Mouse (Mus musculus) brain, adult 2 months (tissue): ENCODE results near the gene Ly6g5c.
A peak's percentile ranks its signal among the peaks of the same experiment; 100 is the strongest.

Source experiments
- DNase-seq: peaks from one replicate; pipeline ENCODE4 v3.0.0; 2011; ENCODE audit warnings: low read depth, low spot score

Ly6g5c gene

GRCm38 (mm10) chr17:35080710-35081109, 27.4 kb upstream of the Ly6g5c start:
- no peak for DNase-seq

GRCm38 (mm10) chr17:35082841-35083576, 25.1 kb upstream of the Ly6g5c start:
- DNase-seq: peak; percentile 88

DNA sequence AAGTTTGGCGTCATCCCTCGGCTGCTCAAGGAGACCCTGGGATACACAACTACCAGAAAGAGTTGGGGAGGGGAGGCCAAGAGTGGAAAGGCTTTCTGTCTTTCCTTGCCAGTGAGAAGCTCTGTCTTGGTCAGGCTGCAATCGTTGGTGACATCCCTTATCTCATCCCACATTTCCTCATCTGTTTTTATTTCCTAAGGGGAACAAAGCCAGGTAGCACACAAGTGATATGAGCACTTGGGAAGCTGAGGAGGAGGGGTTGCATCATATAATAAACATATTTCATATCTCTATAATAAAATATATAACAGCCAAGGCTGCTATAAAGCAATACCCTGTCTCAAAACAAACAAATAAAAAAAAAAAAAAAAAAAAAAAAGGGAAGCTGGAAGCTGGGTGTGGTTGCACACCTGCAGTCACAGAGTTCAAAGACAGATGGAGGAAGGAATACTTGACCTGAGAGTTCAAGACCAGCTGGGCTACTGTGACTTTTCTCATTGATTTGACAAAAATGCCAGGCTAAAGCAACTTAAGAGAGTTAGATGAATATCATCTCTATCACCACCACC, 24.1 kb upstream of the Ly6g5c start:
- no peak for DNase-seq

DNA sequence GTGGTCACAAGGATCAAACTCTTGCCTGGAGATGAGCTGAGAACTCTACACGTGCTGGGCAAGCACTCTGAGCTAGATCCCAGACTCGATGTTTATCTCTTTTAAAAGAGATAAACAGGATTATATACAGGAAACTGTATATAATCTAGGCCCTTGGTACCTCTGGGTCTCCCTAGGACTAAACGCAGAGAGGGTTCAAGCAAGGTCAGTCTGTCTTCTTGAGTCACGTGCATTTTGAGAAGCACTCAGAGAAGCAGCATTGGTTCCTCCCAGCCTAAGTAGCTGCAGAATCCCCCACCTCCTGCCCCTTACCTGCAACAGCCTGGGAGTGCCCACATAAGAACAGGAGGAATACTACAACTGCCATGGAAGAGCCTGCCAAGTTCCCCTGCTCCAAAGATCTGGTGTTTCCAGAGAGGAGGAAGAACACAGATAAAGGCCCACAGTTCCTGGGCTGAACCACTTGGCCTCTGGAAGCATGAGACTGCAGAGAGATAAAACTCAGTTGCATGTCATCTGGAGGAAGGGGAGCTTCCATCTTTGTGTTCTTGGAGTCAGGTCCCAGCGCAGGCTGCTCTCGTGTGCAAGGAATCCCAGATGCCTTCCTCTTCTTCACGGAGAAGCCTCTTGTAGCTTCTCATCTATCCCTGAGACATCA, 22.7 kb upstream of the Ly6g5c start, which contains the start of gene Ly6g6f:
Gene Ly6g6f (minus strand): TSS at position 403 of the 658 bp plus-strand sequence.
- no peak for DNase-seq

- no peak for DNase-seq
Measured at GRCm38 (mm10) chr17:35088151-35088550, 19.9 kb upstream of the Ly6g5c start.

GRCm38 (mm10) chr17:35088825-35089644, 19.0 kb upstream of the Ly6g5c start, which contains the start of gene Abhd16a:
Gene Abhd16a, plus strand, starts transcription at chr17:35089263.
- DNase-seq: peak; percentile 98

- DNase-seq: peak; percentile 97
Measured at GRCm38 (mm10) chr17:35090166-35090932, 17.7 kb upstream of the Ly6g5c start.

DNA sequence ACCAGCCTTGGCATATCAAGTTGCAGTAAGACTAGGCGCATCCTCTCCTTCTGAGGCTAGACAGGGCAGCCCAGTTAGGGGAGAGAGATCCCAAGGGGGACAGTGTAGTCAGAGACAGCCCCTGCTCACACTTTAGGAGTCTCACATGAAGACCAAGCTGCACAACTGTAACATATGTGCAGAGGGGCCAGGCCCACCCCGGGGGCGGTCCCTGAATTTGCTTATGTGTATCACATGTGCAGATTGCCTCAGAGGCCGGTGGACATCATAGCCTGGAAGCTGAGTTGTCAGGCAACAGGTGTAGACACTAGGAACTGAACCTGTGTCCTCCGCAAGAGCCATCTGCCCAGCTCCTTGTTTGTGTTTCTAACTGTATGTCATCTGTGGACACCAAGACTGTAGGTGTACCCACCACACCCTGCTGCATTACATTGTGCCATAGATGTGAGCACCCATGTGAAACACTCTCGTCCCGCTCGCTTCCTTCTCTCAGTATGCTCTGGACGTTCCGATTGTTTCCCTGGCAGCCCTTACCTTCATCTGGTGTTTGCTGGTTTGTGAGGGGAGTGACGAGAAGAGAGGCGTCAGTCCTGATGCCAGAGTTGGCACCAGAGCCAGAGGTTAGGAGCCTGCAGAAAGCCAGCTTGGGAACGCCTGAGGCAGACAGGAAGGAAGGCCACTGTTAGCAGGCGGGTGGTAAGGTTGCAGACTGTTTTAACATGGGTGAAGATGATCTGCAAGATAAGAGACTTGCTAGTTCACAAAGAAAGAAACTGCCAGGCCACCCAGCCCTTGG, 15.5 kb upstream of the Ly6g5c start:
- DNase-seq: no peak

DNA sequence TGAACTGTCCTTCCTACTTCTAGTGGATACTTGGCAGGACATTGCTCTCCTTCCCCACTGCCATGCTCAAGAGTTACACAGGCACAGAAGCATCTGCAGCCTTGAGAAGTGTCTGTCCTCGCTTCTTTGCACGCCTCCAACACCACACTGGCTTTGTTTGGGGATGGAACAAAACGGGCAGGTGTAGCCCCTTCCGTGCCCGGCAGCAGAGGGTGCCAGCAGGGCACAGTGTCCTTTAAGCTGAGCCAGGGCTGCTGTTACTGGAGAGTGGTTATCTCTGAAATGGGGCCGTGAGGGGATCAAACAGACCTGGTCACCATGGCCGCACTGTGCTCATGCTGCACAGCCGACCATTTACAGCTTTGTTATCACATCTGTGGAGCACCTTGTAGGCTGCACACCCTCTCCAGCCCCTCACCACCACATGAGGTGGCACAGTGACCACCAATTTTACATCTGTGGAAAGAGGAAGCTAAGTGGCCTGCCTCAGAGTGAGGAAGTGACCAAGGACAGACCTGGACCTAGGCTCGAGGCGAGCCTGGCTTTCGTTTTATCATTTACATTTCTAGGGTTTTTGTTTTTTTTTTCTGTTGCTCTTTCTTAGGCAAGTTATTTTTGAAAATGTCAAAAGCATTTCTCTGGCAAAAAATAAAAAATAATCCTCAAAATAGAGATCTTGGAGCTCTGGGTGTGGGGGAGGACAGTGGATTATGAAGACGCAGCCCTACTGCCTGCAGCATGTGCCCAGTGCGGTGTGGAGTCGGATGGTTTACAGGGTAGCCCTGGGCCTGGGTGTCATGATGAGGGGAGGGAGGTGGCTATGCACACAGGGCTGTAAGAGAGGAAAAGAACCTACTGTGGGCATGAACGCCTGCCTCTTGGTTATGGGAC, 13.4 kb upstream of the Ly6g5c start:
- DNase-seq: peak; percentile 52

DNA sequence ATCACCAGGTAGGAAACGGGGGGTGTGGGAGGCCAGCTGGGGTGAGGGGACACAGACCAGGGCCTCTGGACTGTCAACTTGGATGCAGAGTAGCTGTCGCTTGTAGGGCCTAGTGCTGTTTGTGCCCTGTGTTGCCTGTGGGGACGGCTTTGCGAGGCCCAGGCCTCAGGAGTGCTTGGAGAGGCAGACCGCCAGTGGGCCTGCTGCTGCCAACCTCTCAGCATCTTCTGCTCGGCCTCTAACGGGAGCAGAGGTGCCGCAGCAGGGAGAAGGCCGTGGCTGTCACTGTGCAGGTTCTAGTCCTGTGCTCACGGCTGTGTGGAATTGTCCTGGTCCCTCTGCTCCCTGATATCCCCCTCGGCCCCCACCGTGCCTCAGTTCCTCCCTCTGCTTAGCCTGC, 11.5 kb upstream of the Ly6g5c start:
- no peak for DNase-seq

DNA sequence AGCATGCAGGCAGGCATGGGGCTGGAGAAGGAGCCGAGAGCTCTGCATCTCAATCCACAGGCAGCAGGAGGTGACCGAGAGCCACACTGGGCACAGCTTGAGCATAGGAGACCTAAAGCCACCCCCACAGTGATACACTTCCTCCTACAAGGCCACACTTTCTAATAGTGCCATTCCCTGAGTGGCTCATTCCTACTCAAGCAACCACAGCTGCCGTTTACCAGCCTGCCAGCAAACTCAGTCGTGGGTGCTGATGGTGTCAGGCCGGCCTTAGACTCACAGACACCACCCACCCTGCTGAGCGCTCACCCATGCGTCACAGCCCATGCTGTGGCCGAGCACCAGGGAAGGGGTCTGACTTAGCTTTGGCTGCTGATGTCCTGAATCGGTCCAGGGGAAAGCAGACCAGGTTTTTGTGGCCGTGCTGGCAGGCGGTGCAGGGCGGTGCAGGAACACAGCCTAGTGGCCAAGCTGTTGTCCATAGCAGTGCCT, 10.9 kb upstream of the Ly6g5c start:
- peak; percentile 82 for DNase-seq

- DNase-seq: no peak
Measured at GRCm38 (mm10) chr17:35100196-35100765, 7.8 kb upstream of the Ly6g5c start.

DNA sequence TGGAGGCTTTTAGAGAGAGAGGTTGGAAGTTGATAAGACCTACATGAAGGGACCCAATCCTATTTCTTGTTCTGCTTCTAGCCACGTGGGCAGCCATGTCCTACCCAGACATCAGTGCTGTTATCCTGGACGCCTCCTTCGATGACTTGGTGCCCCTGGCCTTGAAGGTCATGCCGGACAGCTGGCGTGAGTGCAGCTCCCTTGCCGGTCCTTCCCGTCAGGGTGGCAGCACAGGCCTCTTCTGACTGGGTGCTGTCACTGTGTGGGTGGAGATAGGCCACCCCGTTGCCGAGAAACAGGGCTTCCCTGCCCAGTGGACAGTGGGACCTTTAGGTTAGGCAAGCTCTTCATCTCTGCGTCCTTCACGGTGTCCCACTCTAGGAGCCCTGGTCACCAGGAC, 6.9 kb upstream of the Ly6g5c start:
- no peak for DNase-seq

GRCm38 (mm10) chr17:35102299-35102698, 5.8 kb upstream of the Ly6g5c start:
- no peak for DNase-seq

- no peak for DNase-seq
Measured at GRCm38 (mm10) chr17:35103221-35103690, 4.8 kb upstream of the Ly6g5c start.

GRCm38 (mm10) chr17:35104079-35104478, 4.0 kb upstream of the Ly6g5c start:
- no peak for DNase-seq

DNA sequence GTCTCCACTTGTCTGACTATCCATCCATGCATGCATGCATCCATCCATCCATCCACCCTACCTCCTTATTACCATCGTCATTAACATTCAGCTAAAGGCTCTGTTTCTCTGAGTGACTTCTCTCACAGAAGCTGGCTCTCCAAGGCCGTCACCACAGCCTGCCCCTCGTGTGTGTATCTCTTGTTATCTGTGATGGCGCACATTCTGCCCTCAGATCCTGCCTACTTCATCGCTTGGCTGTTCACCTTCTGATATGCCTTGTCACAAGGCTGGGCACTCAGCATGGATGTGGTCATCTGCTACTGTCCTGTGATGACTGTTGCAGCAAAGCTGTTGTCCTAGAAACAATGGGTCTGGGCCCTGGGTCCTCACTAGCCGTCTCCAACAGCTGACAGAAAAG, 3.3 kb upstream of the Ly6g5c start:
- DNase-seq: no peak

DNA sequence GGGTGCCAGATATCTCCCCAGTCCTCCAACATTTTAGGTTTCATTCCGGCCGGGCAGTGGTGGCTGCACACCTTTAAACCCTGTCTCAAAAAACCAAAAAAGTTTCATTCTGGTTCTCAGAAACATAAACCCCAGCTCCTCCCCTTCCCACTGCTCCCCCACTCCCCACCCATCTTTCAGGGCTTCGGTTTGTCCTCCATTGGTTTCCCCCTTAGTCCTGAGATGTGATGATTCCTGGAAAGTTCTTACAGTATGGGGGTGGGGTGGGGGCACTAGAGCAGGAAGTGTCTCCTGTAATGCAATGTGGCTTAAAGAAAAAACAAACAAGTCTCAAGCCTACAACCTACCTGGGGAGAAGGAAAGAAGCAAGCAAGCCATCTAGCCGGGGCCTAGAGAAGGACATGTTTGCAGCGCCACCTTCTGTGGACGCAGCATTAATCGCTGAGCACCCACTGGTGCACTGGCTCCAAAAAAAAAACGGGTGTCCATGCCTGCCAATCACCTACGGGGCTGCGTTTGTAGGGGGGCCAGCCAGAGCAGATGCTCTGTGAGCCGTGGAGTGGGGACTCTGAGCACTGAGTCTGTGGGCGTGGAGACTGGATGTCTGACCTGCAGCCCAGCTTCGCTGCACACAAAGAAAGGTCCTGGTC, 2.2 kb upstream of the Ly6g5c start:
- DNase-seq: peak; percentile 88
